Mouse (Mus musculus): Measurements from ENCODE around the gene Dnajc11.

GRCm38 (mm10) chr4:151981363-151981762, 47.9 kb downstream of the Dnajc11 start:
- TF ChIP-seq CTCF (IDR thresholded peaks at IDR 0.05; ENCODE audit: extremely low read depth, insufficient read depth, low read length) (peak; percentile 97), POLR2A (IDR thresholded peaks at IDR 0.05; ENCODE audit: extremely low read depth, insufficient read depth, low read length) (peak; percentile 25; the same call in 1 of the 2 replicates)

Measured in cortical plate, adult 2 months (tissue).